Mouse (Mus musculus) right cerebral cortex, postnatal 25 days (tissue): ENCODE measurements around the gene Ino80e.
A peak's percentile ranks its signal among the peaks of the same experiment; 100 is the strongest.

Experiments
- DNase-seq: peaks from one replicate; pipeline ENCODE4 v3.0.0; 2022

The Ino80e gene

GRCm38 (mm10) chr7:126853454-126853853 lies 8.7 kb downstream of the Ino80e start:
- DNase-seq = no peak

GRCm38 (mm10) chr7:126851192-126851591 lies 11.0 kb downstream of the Ino80e start:
- DNase-seq = no peak

DNA sequence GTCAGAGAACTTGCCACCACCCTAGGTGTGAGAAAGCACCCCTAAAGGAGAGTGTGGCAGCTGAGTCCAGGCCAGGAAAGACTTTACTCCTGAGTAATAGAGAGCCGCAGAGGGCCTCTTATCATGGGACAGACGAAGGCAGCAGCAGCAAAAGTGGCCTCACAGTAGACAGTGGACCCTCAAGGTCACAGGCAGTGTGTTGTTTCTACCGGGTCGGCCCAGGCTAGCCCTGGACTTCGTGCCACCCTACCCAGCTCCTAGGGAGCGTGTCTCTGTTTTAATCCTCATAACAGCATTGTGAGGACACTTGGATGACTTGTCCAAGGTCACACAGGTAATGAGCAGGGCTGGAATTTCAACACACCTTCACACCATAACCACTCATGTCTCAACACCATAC lies 12.0 kb downstream of the Ino80e start:
- no peak for DNase-seq

DNA sequence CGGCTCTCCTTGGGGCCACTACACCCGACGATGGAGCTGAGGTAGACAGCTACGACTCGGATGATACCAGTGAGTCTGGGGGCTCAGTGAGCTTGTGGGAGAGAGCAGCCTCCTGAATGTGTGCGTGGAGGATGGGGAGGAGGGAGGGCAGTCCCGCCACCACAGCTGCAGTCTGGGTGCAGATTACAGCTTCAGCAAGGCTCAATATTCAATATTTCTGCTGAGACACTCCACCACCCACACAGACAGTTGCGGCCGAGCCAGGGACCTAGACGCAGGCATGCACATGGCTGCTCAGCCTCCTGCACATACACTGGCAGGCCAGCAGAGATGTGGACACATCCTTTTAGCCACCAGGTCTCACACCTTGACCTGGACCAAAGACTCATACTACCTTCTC lies 13.4 kb downstream of the Ino80e start:
- peak; percentile 55 for DNase-seq

- peak; percentile 47 for DNase-seq
These were observed 14.5 kb downstream of the Ino80e start for GRCm38 (mm10) chr7:126847421-126848398.

- no peak for DNase-seq
These were observed 15.1 kb downstream of the Ino80e start, which contains the start of gene Doc2a for GRCm38 (mm10) chr7:126847116-126847420. TSS of gene Doc2a (plus strand) at chr7:126847416.

GRCm38 (mm10) chr7:126845516-126845915 lies 16.7 kb downstream of the Ino80e start:
- DNase-seq = no peak

GRCm38 (mm10) chr7:126843276-126843675 lies 18.9 kb downstream of the Ino80e start:
- DNase-seq = no peak

DNA sequence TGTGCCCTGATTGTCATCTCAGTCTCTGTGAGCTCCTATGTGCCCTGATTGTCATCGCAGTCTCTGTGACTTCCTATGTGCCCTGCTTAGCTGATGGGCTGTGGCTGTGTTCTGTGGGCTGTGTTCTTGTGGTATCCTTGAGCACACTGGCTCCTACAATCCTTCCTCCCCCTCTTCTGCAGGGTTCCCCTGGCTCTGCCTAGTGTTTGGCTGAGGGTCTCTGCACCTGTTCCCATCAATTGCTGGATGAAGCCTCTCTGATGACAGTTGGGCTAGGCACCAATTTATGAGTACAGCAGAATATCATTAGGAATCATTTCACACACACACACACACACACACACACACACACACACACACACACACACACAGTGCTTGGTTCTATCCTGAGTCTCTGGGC lies 28.9 kb downstream of the Ino80e start:
- no peak for DNase-seq

- DNase-seq = peak; percentile 74
These were observed 30.1 kb downstream of the Ino80e start for GRCm38 (mm10) chr7:126832036-126832598.

DNA sequence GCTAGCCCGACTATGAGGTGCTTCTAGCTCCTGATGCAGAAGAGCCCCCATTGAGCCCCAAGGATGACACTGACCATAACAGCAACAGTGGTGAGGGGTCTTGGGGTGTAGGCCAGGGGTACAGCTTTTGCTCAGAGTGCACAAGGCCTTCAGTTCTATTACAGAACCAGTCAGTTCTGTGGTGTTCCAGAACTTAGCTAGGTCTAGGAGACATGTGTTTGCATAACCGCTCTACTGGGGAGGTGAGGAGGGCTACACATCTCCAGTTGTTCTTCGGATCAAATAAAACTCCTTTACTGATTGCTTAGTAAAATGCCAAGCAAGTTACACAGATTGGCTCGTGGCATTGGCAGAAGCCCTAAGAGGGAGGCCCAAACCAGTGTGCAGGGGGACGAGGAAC lies 30.6 kb downstream of the Ino80e start, which contains the start of gene 4930451I11Rik:
Gene 4930451I11Rik (minus strand): TSS at position 101 of the 400 bp plus-strand sequence.
- no peak for DNase-seq

DNA sequence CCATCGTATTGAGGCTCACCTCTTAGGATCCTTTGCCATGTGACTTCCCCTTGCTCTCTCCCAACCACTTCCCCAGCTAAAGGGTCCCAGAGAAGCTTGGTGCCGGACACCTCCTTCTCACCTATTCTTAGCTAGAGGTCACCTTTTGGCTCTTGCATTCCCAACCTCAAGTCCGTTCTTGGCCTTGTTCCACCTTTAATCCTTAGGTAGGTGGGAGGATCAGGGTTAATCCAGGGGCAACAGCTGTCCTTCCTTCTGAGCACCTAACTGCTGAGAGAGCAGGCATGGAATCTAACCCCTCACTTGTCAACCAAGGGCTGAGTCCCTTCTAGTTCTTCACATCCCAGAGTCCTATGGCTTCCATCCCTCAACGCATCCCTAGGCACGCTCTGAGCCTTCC lies 36.2 kb downstream of the Ino80e start:
- DNase-seq = no peak

DNA sequence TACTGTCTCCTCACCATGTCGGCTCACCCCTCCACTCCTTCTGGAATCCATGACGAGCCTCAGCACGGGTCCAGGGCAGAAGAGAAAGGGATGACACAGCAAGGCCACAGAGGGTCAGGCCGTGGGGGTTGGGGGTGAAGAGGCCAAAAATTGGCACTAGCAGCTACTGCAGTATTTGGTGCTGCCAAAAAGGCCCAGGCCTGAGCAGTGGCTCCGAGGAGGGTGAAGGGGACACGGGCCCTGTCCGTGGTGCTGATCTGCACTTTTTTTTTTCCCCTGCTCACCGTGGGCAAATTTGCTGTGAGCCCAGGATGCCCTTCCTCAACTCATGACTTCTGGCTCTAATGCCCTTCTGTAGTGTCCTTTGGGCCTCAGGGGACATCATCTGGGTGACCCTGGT lies 36.8 kb downstream of the Ino80e start:
- no peak for DNase-seq

DNA sequence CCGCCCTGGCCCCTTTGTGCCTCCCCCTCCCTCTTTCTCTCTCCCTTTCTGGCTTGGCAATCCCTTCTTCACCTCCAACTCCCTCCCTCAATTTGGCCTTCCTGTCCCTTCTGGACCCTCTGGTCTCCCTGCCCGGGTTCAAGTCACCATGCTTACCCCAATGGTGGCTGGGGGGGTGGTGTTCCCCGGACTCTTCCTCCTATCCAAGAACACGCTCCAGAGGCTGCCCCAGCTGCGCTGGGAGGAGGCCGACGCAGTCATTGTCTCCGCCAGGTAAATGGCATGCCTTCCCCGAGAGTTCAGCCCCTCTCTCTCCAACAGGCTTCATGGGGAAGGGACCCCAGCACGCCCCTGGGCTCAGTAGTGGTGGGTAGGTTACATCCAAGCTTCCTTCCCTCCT lies 38.2 kb downstream of the Ino80e start:
- DNase-seq = no peak

- peak; percentile 38 for DNase-seq
These were observed 38.9 kb downstream of the Ino80e start for GRCm38 (mm10) chr7:126823202-126823711.

- peak; percentile 23 for DNase-seq
These were observed 39.4 kb downstream of the Ino80e start for GRCm38 (mm10) chr7:126822741-126823140.

- peak; percentile 78 for DNase-seq
These were observed 40.2 kb downstream of the Ino80e start for GRCm38 (mm10) chr7:126821835-126822511.

- no peak for DNase-seq
These were observed 43.4 kb downstream of the Ino80e start for GRCm38 (mm10) chr7:126818818-126819217.

GRCm38 (mm10) chr7:126817595-126817994 lies 44.6 kb downstream of the Ino80e start:
- DNase-seq = no peak

DNA sequence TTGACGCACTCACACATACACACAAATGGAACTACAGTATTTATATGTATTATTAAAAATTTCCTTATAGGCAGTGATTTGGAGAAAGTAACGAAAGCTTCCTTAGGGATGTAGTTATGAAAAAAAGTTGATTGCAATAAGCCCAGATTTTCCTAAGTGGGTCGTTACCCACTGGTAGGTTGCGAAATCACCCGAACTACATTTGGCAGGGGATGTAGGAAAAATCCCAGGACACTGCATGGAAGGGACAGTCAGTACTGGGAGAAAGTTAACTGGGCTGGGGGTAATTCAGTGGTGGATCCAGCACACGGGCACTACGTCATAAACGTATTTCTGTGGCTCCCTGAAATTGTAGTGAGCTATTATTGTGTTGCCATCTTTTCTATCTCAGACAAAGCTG lies 45.7 kb downstream of the Ino80e start:
- DNase-seq = no peak

GRCm38 (mm10) chr7:126815726-126816222 lies 46.4 kb downstream of the Ino80e start:
- no peak for DNase-seq

- DNase-seq = no peak
These were observed 52.3 kb downstream of the Ino80e start for GRCm38 (mm10) chr7:126809723-126810369.
